Mouse (Mus musculus) CH12.LX (cell line): ENCODE results near the gene Lima1. TPM values are rescaled to one million over a fixed set of nuclear protein-coding genes. Genes with fewer than 3 reads are reported as not detected.

Source experiments
- DNase-seq: peaks from one replicate; pipeline ENCODE4 v3.0.0-alpha.2; 2013; ENCODE audit errors: extremely low read depth
- H3K27ac ChIP-seq: 2 replicates; pipeline ENCODE4 v1.5.1; 2012; ENCODE audit warnings: low read depth, mild to moderate bottlenecking, control low read depth, moderate library complexity; ENCODE audit not compliant: insufficient read depth
- H3K27me3 ChIP-seq: replicated peaks from 2 replicates; pipeline ENCODE3; 2012; ENCODE audit warnings: inconsistent platforms
- H3K36me3 ChIP-seq, 2 experiments: replicated peaks in 1 of 2; 2 replicates each; pipeline versions ENCODE3 to v1.6.1; 2012; ENCODE audit warnings: inconsistent platforms in 1 of 2, low read length in 1 of 2, mild to moderate bottlenecking in 1 of 2, mixed read lengths in 1 of 2, moderate library complexity in 1 of 2; ENCODE audit not compliant: control insufficient read depth in 1 of 2, insufficient read depth in 1 of 2
- H3K4me1 ChIP-seq, 2 experiments: 2 replicates each; pipeline ENCODE4 v1.6.1; 2012; ENCODE audit warnings: inconsistent platforms in 1 of 2, moderate library complexity in 1 of 2; ENCODE audit not compliant: insufficient read depth in 2 of 2, control insufficient read depth in 1 of 2
- H3K4me2 ChIP-seq: 2 replicates; pipeline ENCODE4 v1.6.1; 2012; ENCODE audit warnings: low read depth, mild to moderate bottlenecking, control low read depth; ENCODE audit not compliant: poor library complexity, insufficient read depth, severe bottlenecking
- H3K4me3 ChIP-seq, 3 experiments: fragments of 150-350 bp in 1 of 3; sonication (generic) in 1 of 3; replicated peaks in 1 of 3; 2 replicates each; pipeline versions ENCODE3 to v1.5.1; 2011 to 2012; ENCODE audit warnings: low read depth in 2 of 3, low read length in 2 of 3, mild to moderate bottlenecking in 2 of 3, moderate library complexity in 2 of 3, control low read depth in 1 of 3, improper control_type of control experiment in 1 of 3, inconsistent platforms in 1 of 3, mixed read lengths in 1 of 3; ENCODE audit not compliant: poor library complexity in 1 of 3
- H3K79me2 ChIP-seq: replicated peaks from 2 replicates; pipeline ENCODE4 v1.6.1; 2012; ENCODE audit warnings: mild to moderate bottlenecking, moderate library complexity; ENCODE audit not compliant: control insufficient read depth, poor library complexity, insufficient read depth, severe bottlenecking; ENCODE audit errors: extremely low read depth
- H3K9ac ChIP-seq: 2 replicates; pipeline ENCODE4 v1.6.1; 2012; ENCODE audit warnings: low read depth, mild to moderate bottlenecking, control low read depth, moderate library complexity; ENCODE audit not compliant: insufficient read depth
- H3K9me3 ChIP-seq: replicated peaks from 2 replicates; pipeline ENCODE3; 2012; ENCODE audit warnings: low read length, inconsistent platforms, mixed read lengths
- BHLHE40 ChIP-seq: IDR thresholded peaks from 2 replicates; pipeline ENCODE4 v1.6.1; 2011; ENCODE audit warnings: mild to moderate bottlenecking, low read depth, low read length, improper control_type of control experiment
- CTCF ChIP-seq, 2 experiments: IDR thresholded peaks in 1 of 2; conservative IDR thresholded peaks in 1 of 2; 2 replicates each; pipeline ENCODE4 v1.5.1; 2011 to 2012; ENCODE audit warnings: low read depth in 2 of 2, low read length in 2 of 2, improper control_type of control experiment in 1 of 2, inconsistent platforms in 1 of 2, mild to moderate bottlenecking in 1 of 2, moderate library complexity in 1 of 2
- ELF1 ChIP-seq: IDR thresholded peaks from 2 replicates; pipeline ENCODE4 v1.6.1; 2014; ENCODE audit warnings: low read depth, mild to moderate bottlenecking, inconsistent platforms, low read length, improper control_type of control experiment
- EP300 ChIP-seq: IDR thresholded peaks from 2 replicates; pipeline ENCODE4 v1.6.1; 2011; ENCODE audit warnings: low read length, improper control_type of control experiment
- ETS1 ChIP-seq: conservative IDR thresholded peaks from 2 replicates; pipeline ENCODE4 v1.6.1; 2012; ENCODE audit warnings: low read depth, mild to moderate bottlenecking, inconsistent platforms, low read length, improper control_type of control experiment, moderate library complexity
- HCFC1 ChIP-seq: IDR thresholded peaks from 2 replicates; pipeline ENCODE4 v1.6.1; 2012; ENCODE audit warnings: low read depth, mild to moderate bottlenecking, inconsistent platforms, low read length, improper control_type of control experiment
- IRF4 ChIP-seq: IDR thresholded peaks from 2 replicates; pipeline ENCODE4 v1.6.1; 2014; ENCODE audit warnings: low read depth, mild to moderate bottlenecking, inconsistent platforms, low read length, improper control_type of control experiment
- MAX ChIP-seq: IDR thresholded peaks from 2 replicates; pipeline ENCODE4 v1.6.1; 2011; ENCODE audit warnings: low read length, improper control_type of control experiment
- MAZ ChIP-seq: IDR thresholded peaks from 2 replicates; pipeline ENCODE4 v1.6.1; 2012; ENCODE audit warnings: low read depth, mild to moderate bottlenecking, inconsistent platforms, low read length, improper control_type of control experiment, moderate library complexity
- MEF2A ChIP-seq: IDR thresholded peaks from 2 replicates; pipeline ENCODE4 v1.6.1; 2014; ENCODE audit warnings: low read depth, mild to moderate bottlenecking, inconsistent platforms, low read length, improper control_type of control experiment, borderline replicate concordance
- MXI1 ChIP-seq: IDR thresholded peaks from 2 replicates; pipeline ENCODE4 v1.6.1; 2011; ENCODE audit warnings: mild to moderate bottlenecking, low read depth, low read length, improper control_type of control experiment
- MYC ChIP-seq: IDR thresholded peaks from 2 replicates; pipeline ENCODE4 v1.6.1; 2011; ENCODE audit warnings: low read depth, mild to moderate bottlenecking, improper control_type of control experiment, low read length
- NELFE ChIP-seq: IDR thresholded peaks from 2 replicates; pipeline ENCODE4 v1.6.1; 2011; ENCODE audit warnings: low read depth, low read length, improper control_type of control experiment
- NRF1 ChIP-seq: IDR thresholded peaks from 2 replicates; pipeline ENCODE4 v1.6.1; 2014; ENCODE audit warnings: low read depth, mild to moderate bottlenecking, inconsistent platforms, low read length, improper control_type of control experiment, moderate library complexity
- POLR2A ChIP-seq: IDR thresholded peaks from 2 replicates; pipeline ENCODE4 v1.6.1; 2011; ENCODE audit warnings: low read depth, mild to moderate bottlenecking, improper control_type of control experiment, low read length
- SIN3A ChIP-seq: IDR thresholded peaks from 2 replicates; pipeline ENCODE4 v1.6.1; 2012; ENCODE audit warnings: low read length, improper control_type of control experiment, inconsistent platforms
- TBP ChIP-seq: conservative IDR thresholded peaks from 2 replicates; pipeline ENCODE4 v1.6.1; 2011; ENCODE audit warnings: low read depth, low read length, improper control_type of control experiment
- TCF12 ChIP-seq: IDR thresholded peaks from 2 replicates; pipeline ENCODE4 v1.6.1; 2014; ENCODE audit warnings: low read depth, mild to moderate bottlenecking, inconsistent platforms, low read length, improper control_type of control experiment
- ZMIZ1 ChIP-seq: IDR thresholded peaks from 2 replicates; pipeline ENCODE4 v1.6.1; 2012; ENCODE audit warnings: low read depth, mild to moderate bottlenecking, inconsistent platforms, low read length, improper control_type of control experiment
- ZNF384 ChIP-seq: IDR thresholded peaks from 2 replicates; pipeline ENCODE4 v1.6.1; 2012; ENCODE audit warnings: low read depth, low read length, improper control_type of control experiment, inconsistent platforms
- dilution Hi-C: fragments of 300-500 bp; cut with MboI; formaldehyde crosslinking; loops from 2 replicates; pipeline ENCODE4 v1.14.3; 2020; ENCODE audit warnings: low sequenced_read_pairs; ENCODE audit not compliant: extremely low pct_unique_long_range_greater_than_20kb, extremely low pct_ligation_motif_present
- in situ Hi-C: fragments of 300-500 bp; cut with MboI; formaldehyde crosslinking; loops from 3 replicates; pipeline ENCODE4 v1.14.3; 2019; ENCODE audit warnings: low sequenced_read_pairs, low pct_ligation_motif_present, low pct_unique_long_range_greater_than_20kb, mixed read lengths
- polyA plus RNA-seq: library from polyadenylated mRNA; unstranded; fragments of >175 nt; gene quantifications from 2 replicates; pipeline ENCODE4 v1.2.1, GENCODE M21; 2012; ENCODE audit warnings: low read depth; ENCODE audit not compliant: insufficient read length
- total RNA-seq, 2 experiments: library from RNA; depleted of rRNA; stranded (reverse); fragments of 300-350 nt in 1 of 2; fragments of >200 nt in 1 of 2; gene quantifications; 2 replicates each; pipeline ENCODE4 v1.2.3; 2012 to 2014

The Lima1 gene
- total and polyA plus RNA-seq, 3 experiments, result 10.3 to 26.9 (median 18.7) TPM

- Histone ChIP-seq H3K27ac (peak overlapping the region; percentile 78), H3K9ac (peak overlapping the region; percentile 59), H3K4me3 (peak overlapping the region in 2 of 3 experiments; percentile 16 to 34), H3K9me3 (peaks cover 15% of the 10 kb centered on the region), H3K27me3 (no peaks in the 10 kb centered on the region), H3K36me3 (peaks cover 9 to 36% of the 10 kb centered on the region in 2 experiments), H3K4me1 (peaks cover 13 to 32% of the 10 kb centered on the region in 2 experiments), H3K4me2 (peak overlapping the region; percentile 84), H3K79me2 (peaks cover 11% of the 10 kb centered on the region)
- in situ Hi-C loops (no loop called here), dilution Hi-C loops (no loop called here)
- peak; percentile 78 for DNase-seq
- TF ChIP-seq ZNF384 (no peak), POLR2A (peak; percentile 60), MAX (peak; percentile 73), MYC (peak; percentile 62; the same call in 1 of the 2 replicates), SIN3A (peak; percentile 53; the same call in 1 of the 2 replicates), IRF4 (peak; percentile 71), HCFC1 (no peak), ETS1 (peak; percentile 88), NRF1 (peak; percentile 63), TBP (0 out of 2 replicates have a peak, but pooled peaks have one; percentile 43), EP300 (peak; percentile 50; the same call in 1 of the 2 replicates), NELFE (peak; percentile 19; the same call in 1 of the 2 replicates), MAZ (no peak), ZMIZ1 (no peak), BHLHE40 (peak; percentile 82), MXI1 (peak; percentile 88), MEF2A (peak; percentile 72), CTCF (conservative IDR thresholded peaks at IDR 0.05 in 1 of 2, IDR thresholded peaks at IDR 0.05 in 1 of 2; ENCODE audit: low read depth in 2 of 2, low read length in 2 of 2) (no peak), ELF1 (peak; percentile 73), TCF12 (peak; percentile 75)
Measured at GRCm38 (mm10) chr15:99812097-99812496, 63.2 kb downstream of the Lima1 start.
